Mouse (Mus musculus) hindbrain, embryonic 16.5 days (tissue): ENCODE data around the gene Zmynd10. TPM values are rescaled to one million over a fixed set of nuclear protein-coding genes. Genes with fewer than 3 reads are reported as not detected.

ENCODE experiments used
- ATAC-seq: fragments of 200-750 bp; cut with Nextera tagmentation; 2 replicates; pipeline ENCODE4 v1.8.0; 2017; ENCODE audit warnings: moderate TSS enrichment, moderate library complexity
- H3K27ac ChIP-seq: fragments of 300-500 bp; sonication (generic); 2 replicates; pipeline ENCODE4 v1.5.1; 2014; ENCODE audit warnings: low read depth, mild to moderate bottlenecking, control low read depth, low read length, moderate library complexity
- H3K27me3 ChIP-seq: fragments of 300-500 bp; sonication (generic); replicated peaks from 2 replicates; pipeline ENCODE4 v1.6.1; 2014; ENCODE audit warnings: low read length; ENCODE audit not compliant: control insufficient read depth, insufficient read depth
- H3K36me3 ChIP-seq: fragments of 300-500 bp; sonication (generic); 2 replicates; pipeline ENCODE4 v1.6.1; 2014; ENCODE audit warnings: mild to moderate bottlenecking, low read length, moderate library complexity, mixed read lengths; ENCODE audit not compliant: control insufficient read depth, insufficient read depth
- H3K4me1 ChIP-seq: fragments of 300-500 bp; sonication (generic); 2 replicates; pipeline ENCODE4 v1.6.1; 2014; ENCODE audit warnings: low read depth, low read length; ENCODE audit not compliant: control insufficient read depth, insufficient read depth
- H3K4me2 ChIP-seq: fragments of 300-500 bp; sonication (generic); 2 replicates; pipeline ENCODE4 v1.6.1; 2014; ENCODE audit warnings: mild to moderate bottlenecking, low read length, control low read depth, moderate library complexity
- H3K4me3 ChIP-seq: fragments of 300-500 bp; sonication (generic); 2 replicates; pipeline ENCODE4 v1.5.1; 2014; ENCODE audit warnings: mild to moderate bottlenecking, low read length, control low read depth, moderate library complexity
- H3K9ac ChIP-seq: fragments of 300-500 bp; sonication (generic); 2 replicates; pipeline ENCODE4 v1.6.1; 2014; ENCODE audit warnings: low read depth, mild to moderate bottlenecking, control low read depth, low read length, moderate library complexity
- H3K9me3 ChIP-seq: fragments of 300-500 bp; sonication (generic); 2 replicates; pipeline ENCODE4 v1.6.1; 2014; ENCODE audit warnings: mild to moderate bottlenecking, low read length, moderate library complexity; ENCODE audit not compliant: control insufficient read depth
- WGBS: fragments of 180-500 bp; shearing (Covaris S2); extraction: QIAGEN DNeasy Blood & Tissue Kit; methylation state at CpG from one replicate; pipeline ENCODE4 v1.1.7; 2014; 5-methylcytosine and 5-hydroxymethylcytosine counted together
- polyA plus RNA-seq: library from polyadenylated mRNA; unstranded; fragments of >200 nt; fragmentation: Nextera tagmentation; extraction: Ambion mirVana; gene quantifications from 2 replicates; pipeline ENCODE4 v1.2.1, GENCODE M21; 2015

Zmynd10 gene
- 3.3 and 4.4 TPM in 2 replicates for polyA plus RNA-seq

DNA sequence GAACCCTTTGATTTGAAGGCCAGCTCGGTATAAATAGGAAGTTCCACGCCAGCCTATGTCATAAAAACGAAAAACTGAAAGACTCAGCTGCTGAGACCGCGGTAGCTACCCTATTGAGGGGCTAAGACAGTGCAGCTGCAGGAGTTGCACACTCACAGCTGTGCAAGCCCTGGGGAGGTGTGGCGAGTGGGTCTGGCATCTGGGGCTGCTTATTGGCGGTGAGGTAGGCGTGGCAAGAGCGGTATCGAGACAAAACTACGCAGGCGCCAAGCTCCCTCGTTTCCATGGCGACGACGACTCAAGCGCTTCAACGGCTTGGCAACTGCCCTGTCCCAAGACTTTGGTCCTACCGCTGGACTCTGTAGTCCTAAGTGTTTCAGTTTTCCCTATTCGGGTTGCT is at the start of gene Zmynd10:
TSS of gene Zmynd10 (plus strand) at position 273 of the 400 bp plus-strand sequence.
- Histone ChIP-seq H3K27ac (peak within 1 kb of the TSS; percentile 17; the same call in 1 of the 2 replicates), H3K4me1 (peaks cover 35% of the 10 kb centered on the region), H3K36me3 (peaks cover 12% of the 10 kb centered on the region), H3K9ac (peak within 1 kb of the TSS; percentile 48), H3K4me2 (peak within 1 kb of the TSS; percentile 55), H3K9me3 (no peaks in the 10 kb centered on the region), H3K4me3 (peak within 1 kb of the TSS; percentile 17), H3K27me3 (peaks cover 19% of the 10 kb centered on the region)
- WGBS, result 3% methylated on average over 20 of the region's 20 CpGs
- ATAC-seq, result peak; percentile 63

DNA sequence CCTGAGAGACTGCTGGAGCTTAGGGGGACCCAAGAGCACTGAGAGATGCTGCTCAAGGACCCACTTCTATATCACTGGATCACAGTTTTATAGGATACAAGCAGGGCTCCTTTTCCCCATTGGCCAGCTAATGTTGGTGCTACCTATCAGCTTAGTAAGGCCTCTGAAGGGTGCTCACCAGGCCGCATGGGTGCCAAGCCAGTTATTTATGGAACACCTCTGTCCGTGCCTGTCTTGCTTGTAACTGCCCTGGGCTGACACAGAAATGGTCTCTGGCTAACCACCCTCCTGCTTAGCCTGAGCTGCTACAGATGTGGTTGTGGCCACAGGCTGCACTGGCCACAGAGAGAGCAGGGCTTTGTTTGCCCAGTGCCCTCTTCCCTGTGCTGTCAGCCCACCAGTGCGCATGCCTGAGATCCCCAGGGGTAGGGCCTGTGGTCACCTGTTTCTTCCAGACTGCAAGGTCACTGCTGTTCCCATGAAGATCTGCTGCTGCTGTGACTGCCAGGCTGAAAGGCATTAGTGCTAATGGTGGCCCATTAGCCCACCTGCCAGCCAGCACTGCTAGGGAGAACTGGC is 46.3 kb upstream of the Zmynd10 start:
- Histone ChIP-seq H3K4me2 (no peak overlapping the region), H3K9me3 (no peaks in the 10 kb centered on the region), H3K4me1 (peaks cover 15% of the 10 kb centered on the region), H3K9ac (no peak overlapping the region), H3K36me3 (no peaks in the 10 kb centered on the region), H3K27ac (no peak overlapping the region), H3K4me3 (no peak overlapping the region), H3K27me3 (no peaks in the 10 kb centered on the region)
- no peak for ATAC-seq
- WGBS, result 93% methylated on average over 3 of the region's 3 CpGs

DNA sequence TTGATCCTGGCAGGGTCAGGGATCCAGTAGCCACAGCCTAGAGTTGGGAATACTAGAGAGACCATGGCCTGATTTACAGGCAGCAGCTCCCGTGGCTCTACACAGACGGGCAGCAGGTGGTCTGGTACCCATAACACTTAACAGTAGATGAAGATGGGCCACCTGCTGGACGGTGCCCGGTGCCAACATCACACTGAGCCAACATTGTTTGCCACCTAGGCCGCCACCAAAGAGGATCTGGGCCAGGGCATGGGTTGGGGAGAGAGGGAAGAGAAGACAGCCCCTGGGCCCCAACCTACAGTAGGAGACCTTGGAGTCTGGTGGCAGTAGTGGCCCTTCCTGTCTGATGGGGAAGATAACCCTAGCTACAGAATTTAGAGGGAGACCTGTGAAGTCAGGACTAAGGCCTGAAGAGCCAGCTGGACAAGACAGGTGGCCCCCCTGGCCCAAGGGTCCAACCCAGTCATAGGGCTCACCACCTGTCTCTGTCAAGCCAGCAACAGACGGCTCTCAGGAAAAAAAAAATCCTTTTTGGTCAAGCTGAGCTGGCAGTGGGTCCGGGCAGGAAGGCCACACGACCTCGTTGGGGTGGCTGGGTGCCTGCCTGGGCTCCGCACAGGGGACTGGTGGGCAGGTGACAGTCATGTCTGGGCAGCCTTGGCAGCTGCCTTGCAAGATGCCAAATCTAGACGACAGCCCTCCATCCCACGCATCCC is 44.8 kb upstream of the Zmynd10 start:
- Histone ChIP-seq H3K4me3 (no peak overlapping the region), H3K27ac (no peak overlapping the region), H3K27me3 (no peaks in the 10 kb centered on the region), H3K36me3 (no peaks in the 10 kb centered on the region), H3K4me1 (peaks cover 18% of the 10 kb centered on the region), H3K9me3 (no peaks in the 10 kb centered on the region), H3K9ac (no peak overlapping the region), H3K4me2 (no peak overlapping the region)
- 81% methylated on average over 12 of the region's 12 CpGs for WGBS
- ATAC-seq, result no peak

GRCm38 (mm10) chr9:107504662-107505537 is 42.2 kb upstream of the Zmynd10 start:
- peak; percentile 34; the same call in 1 of the 2 replicates for ATAC-seq

GRCm38 (mm10) chr9:107508266-107508665 is 38.8 kb upstream of the Zmynd10 start:
- H3K9ac ChIP-seq, result peak overlapping the region; percentile 19; the same call in 1 of the 2 replicates
- peak; percentile 46; the same call in 1 of the 2 replicates for ATAC-seq

More at GRCm38 (mm10) chr9:107504662-107505537, 42.2 kb upstream of the Zmynd10 start:
- H3K27ac ChIP-seq, result peak overlapping the region; percentile 55
- no peaks in the 10 kb centered on the region for H3K9me3 ChIP-seq
- H3K4me1 ChIP-seq, result peaks cover 31% of the 10 kb centered on the region
- H3K4me3 ChIP-seq, result no peak overlapping the region
- no peaks in the 10 kb centered on the region for H3K27me3 ChIP-seq
- no peak overlapping the region for H3K4me2 ChIP-seq
- no peak overlapping the region for H3K9ac ChIP-seq
- WGBS, result 43% methylated on average over 19 of the region's 19 CpGs
- no peaks in the 10 kb centered on the region for H3K36me3 ChIP-seq

GRCm38 (mm10) chr9:107510384-107511100 is 36.6 kb upstream of the Zmynd10 start:
- Histone ChIP-seq H3K9me3 (no peaks in the 10 kb centered on the region), H3K4me2 (no peak overlapping the region), H3K27ac (no peak overlapping the region), H3K4me1 (peaks cover 19% of the 10 kb centered on the region), H3K36me3 (no peaks in the 10 kb centered on the region), H3K27me3 (no peaks in the 10 kb centered on the region), H3K4me3 (no peak overlapping the region), H3K9ac (no peak overlapping the region)
- 66% methylated on average over 14 of the region's 14 CpGs for WGBS
- no peak for ATAC-seq

More at GRCm38 (mm10) chr9:107508266-107508665, 38.8 kb upstream of the Zmynd10 start:
- Histone ChIP-seq H3K36me3 (no peaks in the 10 kb centered on the region), H3K9me3 (no peaks in the 10 kb centered on the region), H3K4me2 (no peak overlapping the region), H3K27me3 (no peaks in the 10 kb centered on the region), H3K4me3 (no peak overlapping the region), H3K4me1 (peaks cover 34% of the 10 kb centered on the region), H3K27ac (peak overlapping the region; percentile 30; the same call in 1 of the 2 replicates)
- 41% methylated on average over 10 of the region's 10 CpGs for WGBS

DNA sequence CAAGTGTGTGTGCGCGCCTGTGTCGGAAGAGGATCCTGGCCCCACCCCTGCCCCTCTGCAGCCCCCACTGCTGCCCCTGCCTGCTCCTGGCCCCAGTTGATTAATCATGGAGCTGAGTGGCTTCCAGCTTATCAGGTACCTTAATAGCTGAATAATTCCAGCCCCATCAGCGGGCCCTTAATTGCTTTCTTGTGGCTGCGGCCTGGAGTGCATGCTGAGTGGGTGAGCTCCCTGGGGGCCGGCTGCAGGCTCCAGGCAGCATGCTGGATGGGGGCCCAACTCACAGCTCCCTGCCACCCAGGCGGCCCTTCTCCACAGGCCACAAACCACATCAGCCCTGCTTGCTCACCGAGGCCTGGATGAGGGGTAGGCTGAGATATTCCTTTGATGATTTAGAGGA is 35.7 kb upstream of the Zmynd10 start:
- peaks cover 19% of the 10 kb centered on the region for H3K4me1 ChIP-seq
- no peak overlapping the region for H3K9ac ChIP-seq
- no peaks in the 10 kb centered on the region for H3K36me3 ChIP-seq
- H3K9me3 ChIP-seq, result no peaks in the 10 kb centered on the region
- 40% methylated on average over 8 of the region's 8 CpGs for WGBS
- H3K4me3 ChIP-seq, result no peak overlapping the region
- H3K4me2 ChIP-seq, result no peak overlapping the region
- no peak overlapping the region; the same call in 1 of the 2 replicates for H3K27ac ChIP-seq
- ATAC-seq, result no peak
- no peaks in the 10 kb centered on the region for H3K27me3 ChIP-seq

GRCm38 (mm10) chr9:107512326-107512725 is 34.8 kb upstream of the Zmynd10 start:
- no peak for ATAC-seq
- Histone ChIP-seq H3K36me3 (no peaks in the 10 kb centered on the region), H3K27me3 (no peaks in the 10 kb centered on the region), H3K9me3 (no peaks in the 10 kb centered on the region), H3K4me2 (no peak overlapping the region), H3K4me3 (no peak overlapping the region), H3K9ac (no peak overlapping the region), H3K27ac (no peak overlapping the region; the same call in 1 of the 2 replicates), H3K4me1 (peaks cover 16% of the 10 kb centered on the region)
- 35% methylated on average over 16 of the region's 16 CpGs for WGBS
